Mouse (Mus musculus): Measurements from ENCODE around the gene Sipa1l2.

Gene Sipa1l2

GRCm38 (mm10) chr8:125482491-125483096 lies 87.0 kb downstream of the Sipa1l2 start:
- in situ Hi-C loops (cut with MboI; ENCODE audit: unreplicated experiment in 2 of 2): no loop called here

GRCm38 (mm10) chr8:125474876-125475275 lies 94.7 kb downstream of the Sipa1l2 start:
- in situ Hi-C loops (cut with MboI; ENCODE audit: unreplicated experiment in 2 of 2): no loop called here

- in situ Hi-C loops (cut with MboI; ENCODE audit: unreplicated experiment in 2 of 2): no loop called here
These were observed 98.2 kb downstream of the Sipa1l2 start for GRCm38 (mm10) chr8:125471374-125471773.

GRCm38 (mm10) chr8:125465156-125465821 lies 104.3 kb downstream of the Sipa1l2 start:
- in situ Hi-C loops (cut with MboI; ENCODE audit: unreplicated experiment in 2 of 2): no loop called here

GRCm38 (mm10) chr8:125462901-125463300 lies 106.7 kb downstream of the Sipa1l2 start:
- in situ Hi-C loops (cut with MboI; ENCODE audit: unreplicated experiment in 2 of 2): no loop called here

- in situ Hi-C loops (cut with MboI; ENCODE audit: unreplicated experiment in 2 of 2): no loop called here
These were observed 108.1 kb downstream of the Sipa1l2 start for GRCm38 (mm10) chr8:125461504-125461903.

- in situ Hi-C loops (cut with MboI; ENCODE audit: unreplicated experiment in 2 of 2): no loop called here
These were observed 109.0 kb downstream of the Sipa1l2 start for GRCm38 (mm10) chr8:125460602-125461001.

GRCm38 (mm10) chr8:125449048-125449447 lies 120.6 kb downstream of the Sipa1l2 start:
- in situ Hi-C loops (cut with MboI; ENCODE audit: unreplicated experiment in 2 of 2): no loop called here

- in situ Hi-C loops (cut with MboI; ENCODE audit: unreplicated experiment in 2 of 2): no loop called here
These were observed 122.1 kb downstream of the Sipa1l2 start for GRCm38 (mm10) chr8:125447543-125447942.

- in situ Hi-C loops (cut with MboI; ENCODE audit: unreplicated experiment in 2 of 2): no loop called here
These were observed 123.4 kb downstream of the Sipa1l2 start for GRCm38 (mm10) chr8:125446236-125446635.

GRCm38 (mm10) chr8:125445225-125445609 lies 124.4 kb downstream of the Sipa1l2 start:
- in situ Hi-C loops (cut with MboI; ENCODE audit: unreplicated experiment in 2 of 2): no loop called here

GRCm38 (mm10) chr8:125444457-125445224 lies 125.0 kb downstream of the Sipa1l2 start:
- in situ Hi-C loops (cut with MboI; ENCODE audit: unreplicated experiment in 2 of 2): no loop called here

GRCm38 (mm10) chr8:125435320-125436100 lies 134.1 kb downstream of the Sipa1l2 start:
- in situ Hi-C loops (cut with MboI; ENCODE audit: unreplicated experiment in 2 of 2): no loop called here

GRCm38 (mm10) chr8:125434151-125434550 lies 135.5 kb downstream of the Sipa1l2 start:
- in situ Hi-C loops (cut with MboI; ENCODE audit: unreplicated experiment in 2 of 2): no loop called here

GRCm38 (mm10) chr8:125431321-125431720 lies 138.3 kb downstream of the Sipa1l2 start:
- in situ Hi-C loops (cut with MboI; ENCODE audit: unreplicated experiment in 2 of 2): no loop called here

- in situ Hi-C loops (cut with MboI; ENCODE audit: unreplicated experiment in 2 of 2): no loop called here
These were observed 138.8 kb downstream of the Sipa1l2 start for GRCm38 (mm10) chr8:125430796-125431195.

- in situ Hi-C loops (cut with MboI; ENCODE audit: unreplicated experiment in 2 of 2): no loop called here
These were observed 140.5 kb downstream of the Sipa1l2 start for GRCm38 (mm10) chr8:125428979-125429690.

- in situ Hi-C loops (cut with MboI; ENCODE audit: unreplicated experiment in 2 of 2): no loop called here
These were observed 145.7 kb downstream of the Sipa1l2 start for GRCm38 (mm10) chr8:125423861-125424260.

- in situ Hi-C loops (cut with MboI; ENCODE audit: unreplicated experiment in 2 of 2): no loop called here
These were observed 150.3 kb downstream of the Sipa1l2 start for GRCm38 (mm10) chr8:125419202-125419830.

- in situ Hi-C loops (cut with MboI; ENCODE audit: unreplicated experiment in 2 of 2): no loop called here
These were observed 153.5 kb downstream of the Sipa1l2 start for GRCm38 (mm10) chr8:125416146-125416545.

Data from v-Abl transformed pro-B cells (cell line).